Mouse (Mus musculus) small intestine, adult 2 months (tissue): ENCODE measurements around the gene Csf2rb.

Source experiments
- CTCF ChIP-seq: fragments of 200-500 bp; IDR thresholded peaks from 2 replicates; pipeline ENCODE4 v1.5.1; 2012; ENCODE audit warnings: low read depth, mild to moderate bottlenecking, control low read depth, inconsistent platforms, low read length, moderate library complexity, mixed read lengths; ENCODE audit not compliant: insufficient replicate concordance, insufficient read length; ENCODE audit errors: extremely low read depth
- POLR2A ChIP-seq: fragments of 200-500 bp; IDR thresholded peaks from 2 replicates; pipeline ENCODE4 v1.6.1; 2012; ENCODE audit warnings: low read depth, mild to moderate bottlenecking, control low read depth, inconsistent platforms, low read length, moderate library complexity

DNA sequence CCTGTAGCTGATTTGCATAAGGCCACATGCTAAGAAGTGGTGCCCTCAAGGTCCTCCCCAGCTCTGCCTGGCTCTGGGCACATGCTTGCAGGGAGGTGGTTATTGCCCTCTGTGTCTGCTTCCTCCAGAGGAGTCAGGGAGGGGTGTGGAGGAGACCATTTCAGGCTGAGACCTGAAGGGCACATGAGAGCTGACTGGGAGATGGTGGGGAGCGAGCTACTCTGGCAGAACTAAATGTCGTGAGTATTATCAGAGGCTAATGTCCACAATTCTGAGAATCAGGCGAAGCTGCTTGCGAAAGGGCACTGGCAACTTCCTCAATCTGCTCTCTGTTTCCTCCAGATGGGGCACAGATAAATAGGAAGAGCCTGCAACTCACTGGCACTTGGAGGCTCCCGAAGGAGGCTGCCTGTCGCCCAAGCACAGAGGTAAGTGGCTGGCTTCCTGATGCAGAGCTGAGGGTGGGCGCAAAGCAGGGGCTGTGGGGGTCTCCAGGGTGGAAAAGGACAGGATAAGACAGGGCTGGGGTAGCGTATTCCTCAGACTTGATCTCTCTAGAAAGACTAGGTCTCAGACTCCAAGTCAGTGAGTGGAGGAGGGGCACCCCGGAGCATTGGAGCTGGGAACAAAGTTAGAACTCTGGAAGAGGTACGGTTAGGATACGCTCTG, at the start of gene Csf2rb:
- TF ChIP-seq POLR2A (no peak), CTCF (no peak)
